Mouse (Mus musculus) gastrocnemius, postnatal 4 days (tissue): Measurements from ENCODE around the gene F8. TPM values are rescaled to one million over a fixed set of nuclear protein-coding genes. Genes with fewer than 3 reads are reported as not detected.
A peak's percentile ranks its signal among the peaks of the same experiment; 100 is the strongest.
"Not testable (repeated sequence)": the region's sequence is repeated elsewhere in the genome, so short reads cannot be mapped to it uniquely, and the experiment has no call there.

ENCODE experiments used
- DNase-seq, 2 experiments: peaks; one replicate each; pipeline ENCODE4 v3.0.0; 2021 to 2022; ENCODE audit warnings: low spot score in 2 of 2, mixed read lengths in 2 of 2
- long read RNA-seq, 2 experiments: library from polyadenylated mRNA; stranded (forward); transcript quantifications; one replicate each; pipeline ENCODE4 v2.0.0; 2021
- total RNA-seq, 2 experiments: library from RNA; stranded (reverse); gene quantifications; 2 replicates each; pipeline ENCODE4 v1.2.3; 2021

The F8 gene
- total RNA-seq = 1 to 10 TPM; 1.1 to 1.2 TPM
- long read RNA-seq, experiment 1 = 0 reads
- long read RNA-seq, experiment 2 = 0 reads

DNA sequence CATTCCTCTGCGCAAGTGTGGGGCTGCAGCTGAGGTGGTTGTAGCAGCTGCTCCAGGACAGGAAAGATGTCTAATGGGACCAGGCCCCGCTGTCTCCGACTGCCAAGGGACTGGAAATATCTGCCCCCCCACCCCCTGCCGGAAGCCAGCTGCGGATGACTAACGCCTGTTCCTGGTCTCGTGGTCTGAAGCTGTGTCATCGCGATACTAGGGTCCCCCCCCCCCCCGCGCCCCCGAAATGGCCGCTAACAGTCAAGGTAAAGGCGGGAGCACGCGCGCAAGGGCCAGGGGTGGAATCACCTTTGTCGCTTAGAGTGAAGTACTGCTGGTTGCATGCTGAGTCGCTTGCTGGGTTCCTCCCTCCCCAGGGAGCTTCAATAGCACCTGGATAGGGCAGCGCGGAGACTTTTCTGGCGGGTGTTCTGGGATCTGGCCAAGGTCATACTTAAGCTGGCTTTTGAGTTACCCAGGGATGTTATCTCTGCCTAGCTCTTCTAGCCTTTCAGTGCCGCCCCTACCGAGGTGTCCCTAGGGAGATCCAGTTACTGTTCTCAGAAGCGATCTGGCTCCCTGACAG lies at the start of gene F8, which contains the start of gene Fundc2:
TSS of gene F8 (minus strand) at position 421 of the 577 bp plus-strand sequence.
TSS of gene Fundc2 (plus strand) at position 205 of the 577 bp plus-strand sequence.
- DNase-seq = peak; percentile 18 to 78

DNA sequence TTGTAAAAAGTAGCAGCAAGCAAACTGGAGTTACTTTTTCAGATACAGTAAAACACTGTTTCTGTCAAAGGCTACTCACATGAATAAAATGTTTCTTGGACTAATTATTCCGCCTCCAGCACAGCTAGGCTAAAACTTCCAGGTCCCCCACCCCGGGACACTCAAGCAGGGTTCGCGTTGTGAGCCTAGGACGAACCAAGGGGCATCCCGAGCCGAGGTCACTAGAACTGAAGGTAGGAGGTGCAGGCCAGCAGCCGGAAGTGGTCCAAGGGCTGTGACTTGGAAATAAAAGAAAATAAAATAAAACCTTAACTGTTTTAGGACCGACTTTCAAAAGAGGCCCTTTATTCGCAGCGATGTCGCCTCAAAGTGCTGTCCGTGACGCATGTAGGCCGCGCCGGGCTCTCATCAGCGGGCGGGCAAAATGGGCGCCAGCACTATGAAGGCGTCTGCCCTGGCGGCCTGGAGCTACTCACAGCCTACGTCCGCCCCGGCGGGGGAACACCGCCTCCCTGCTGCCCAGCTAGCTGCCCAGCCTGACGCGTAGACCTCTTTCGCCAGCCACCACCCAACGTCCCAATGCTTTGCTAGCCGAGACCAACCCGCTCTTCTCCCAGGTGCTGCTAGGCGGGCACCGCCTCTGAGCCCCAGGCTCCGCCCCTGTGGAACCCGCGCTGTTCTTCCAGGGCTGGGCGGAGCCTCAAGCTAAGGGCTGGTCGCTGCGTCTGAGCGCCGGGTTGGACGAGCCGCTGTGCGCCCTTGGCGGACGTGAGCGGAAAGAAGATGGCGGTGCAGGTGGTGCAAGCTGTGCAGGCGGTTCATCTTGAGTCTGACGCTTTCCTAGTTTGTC lies 33.7 kb upstream of the F8 start, which contains the start of the genes Cmc4, Mtcp1 and Brcc3:
TSS of gene Cmc4 (minus strand) at position 649 of the 850 bp plus-strand sequence.
TSS of gene Mtcp1 (minus strand) at position 653 of the 850 bp plus-strand sequence.
TSS of gene Brcc3 (plus strand) at position 693 of the 850 bp plus-strand sequence.
- DNase-seq = peak; percentile 64 to 83

DNA sequence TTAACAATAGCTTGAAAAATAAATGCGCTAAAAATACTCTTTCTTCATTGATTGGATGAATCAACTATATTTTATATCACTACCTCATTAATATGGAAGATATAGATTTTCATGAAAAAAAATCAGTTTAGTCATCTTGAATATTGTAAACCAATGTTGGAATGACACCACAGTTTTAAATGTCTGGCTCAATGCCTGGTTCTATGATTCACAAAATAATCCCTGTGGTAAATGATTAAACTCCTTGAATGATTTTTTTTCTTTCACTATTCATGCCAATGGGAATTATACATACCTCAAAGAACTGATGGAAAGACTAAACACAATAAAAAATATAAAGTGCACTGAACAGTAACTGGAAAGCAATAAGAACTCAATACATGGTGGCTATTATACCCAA lies 27.3 kb upstream of the F8 start:
- DNase-seq = no peak

DNA sequence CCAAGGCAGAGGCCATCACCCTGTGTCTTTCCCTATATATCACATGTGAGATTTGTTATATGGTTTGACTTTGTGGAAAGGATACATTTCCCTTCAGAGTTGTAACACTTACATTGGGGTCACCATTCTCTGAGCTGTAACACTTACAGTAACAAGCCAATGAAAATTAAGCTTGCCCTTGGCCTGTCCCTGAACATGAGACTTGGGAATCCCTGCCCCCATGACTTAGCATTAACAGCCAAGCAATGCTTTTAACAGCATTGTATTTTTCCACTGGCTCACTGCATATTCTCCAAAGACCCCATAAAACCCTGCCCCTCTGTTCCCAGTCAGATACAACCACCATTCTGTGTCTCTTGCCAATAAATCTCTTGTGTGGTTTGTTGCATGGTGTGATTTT lies 20.9 kb upstream of the F8 start:
- no peak for DNase-seq

DNA sequence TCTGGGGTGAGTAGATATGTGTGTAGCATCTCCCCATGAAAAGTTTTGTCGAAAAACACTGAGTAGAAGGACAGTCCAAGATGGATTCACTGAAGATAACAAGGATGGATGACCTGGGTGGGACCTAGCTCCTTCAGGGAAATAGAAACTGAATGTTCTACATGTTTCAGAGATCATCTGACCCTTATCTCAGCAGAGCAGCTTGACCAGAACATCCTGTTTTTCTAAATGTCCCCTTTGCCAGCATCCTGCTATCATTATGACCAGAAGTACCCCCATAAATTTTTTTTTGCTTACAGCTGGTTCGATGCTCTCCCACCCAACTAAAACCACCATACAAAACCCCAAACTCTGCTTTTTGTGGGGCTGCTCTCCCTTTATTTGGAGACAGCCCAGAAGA lies 20.3 kb upstream of the F8 start:
- DNase-seq = no peak

DNA sequence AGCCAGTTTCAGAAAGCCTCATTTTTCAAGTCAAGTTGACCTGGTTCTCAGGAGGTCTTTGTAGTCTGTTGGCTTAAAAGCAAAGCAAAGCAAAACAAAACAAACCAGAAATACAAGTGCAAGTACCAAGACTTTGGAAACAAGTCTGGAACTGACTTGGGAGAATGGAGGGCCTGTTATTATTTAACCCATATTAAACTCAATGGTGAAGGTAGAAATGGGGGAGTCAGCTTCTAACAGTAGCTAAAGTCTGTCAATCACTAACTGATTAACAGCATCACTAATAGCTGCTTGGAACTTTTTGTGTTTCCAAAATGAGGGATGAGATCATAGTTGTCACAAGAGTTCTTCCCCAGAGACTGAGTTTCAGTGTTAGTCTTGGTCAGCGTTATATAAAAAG lies 17.1 kb upstream of the F8 start:
- no peak for DNase-seq

DNA sequence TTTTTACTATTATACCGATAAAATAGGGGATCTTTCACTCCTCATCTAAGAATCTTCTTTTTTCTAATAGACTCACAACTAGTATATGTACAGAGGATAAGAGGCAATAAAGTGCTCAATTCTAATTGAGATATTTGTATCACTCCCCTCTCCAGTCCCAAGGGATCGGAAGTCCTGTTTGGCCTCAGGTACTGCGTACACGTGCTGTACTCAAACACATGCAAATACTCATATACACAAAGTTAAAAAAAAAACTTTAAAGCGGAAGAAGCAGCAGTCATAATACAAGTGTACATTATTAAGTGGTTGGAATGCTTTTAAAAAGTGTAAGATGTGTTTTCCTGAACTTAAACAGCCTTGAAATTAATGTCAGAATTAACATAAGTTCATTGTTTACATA lies 716 bp downstream of the F8 start:
- DNase-seq = no peak

DNA sequence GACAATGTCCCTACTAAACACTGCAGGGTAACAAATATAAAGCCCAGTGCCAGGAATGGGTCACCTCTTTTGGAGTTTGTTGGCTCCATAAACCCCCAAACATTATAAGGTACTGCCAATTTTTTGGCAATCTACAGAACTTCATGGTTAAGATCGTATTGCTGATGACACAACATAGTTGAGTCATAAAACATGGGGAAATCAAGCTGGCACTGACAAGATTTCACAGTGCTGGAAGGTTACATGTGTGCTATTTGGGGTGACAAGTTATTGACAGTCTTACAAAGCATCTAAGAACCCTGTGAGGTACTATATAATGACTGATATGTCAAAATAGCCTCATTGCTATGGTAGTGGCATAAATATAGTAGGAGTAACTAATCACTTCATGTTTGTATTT lies 1.2 kb downstream of the F8 start:
- DNase-seq = no peak

DNA sequence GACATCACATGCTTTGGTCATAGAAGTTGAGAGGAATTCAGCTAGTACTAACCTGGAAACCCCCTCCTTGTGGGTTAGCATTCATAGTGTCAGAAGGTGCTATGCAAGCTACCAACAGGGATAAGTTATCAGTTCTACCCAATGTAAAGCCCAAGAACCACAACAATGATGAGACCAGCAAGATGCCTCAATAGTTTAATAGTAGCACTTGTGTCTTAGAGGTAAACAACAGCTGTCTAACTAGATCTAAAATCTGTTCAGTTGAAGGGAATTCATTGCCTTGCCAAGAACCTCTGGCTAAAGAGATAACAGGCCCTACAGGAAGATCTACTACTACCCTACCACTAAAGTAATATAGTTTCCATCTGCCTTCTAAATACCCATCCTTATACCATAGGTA lies 5.6 kb downstream of the F8 start:
- no peak for DNase-seq

DNA sequence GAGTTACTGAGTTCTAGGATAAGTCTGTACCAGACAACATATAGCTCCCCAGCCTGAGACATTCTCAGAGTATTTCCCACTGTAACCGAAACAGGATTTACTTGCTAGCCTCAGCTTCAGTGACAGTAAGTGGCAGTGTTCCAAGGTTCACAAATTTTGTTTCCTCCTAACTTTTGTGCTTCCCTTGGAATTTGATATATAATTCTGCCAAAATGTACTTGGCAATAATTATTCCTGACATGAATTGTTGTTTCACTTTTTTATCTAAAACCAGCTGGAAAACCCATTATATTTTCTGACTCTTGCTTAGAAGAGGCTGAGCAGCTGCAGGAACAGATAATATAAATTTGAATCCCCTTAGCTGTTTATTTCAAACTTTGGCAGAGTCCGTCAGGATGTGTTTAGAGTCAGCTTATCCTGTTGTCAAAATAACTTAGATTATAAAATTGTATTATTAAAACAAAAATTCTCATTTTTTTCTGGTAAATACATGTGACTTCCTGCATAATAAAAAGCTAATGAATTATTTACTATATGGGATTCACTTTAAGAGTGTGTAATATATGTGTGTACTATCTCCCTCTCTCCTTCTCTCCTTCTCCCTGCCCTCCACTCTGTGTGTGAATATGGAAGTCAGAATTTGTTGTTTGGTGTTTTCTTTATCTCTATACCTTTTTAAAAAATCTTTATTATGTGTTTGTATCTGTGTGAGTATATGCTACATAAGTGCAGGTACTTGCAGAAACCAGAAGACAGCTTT lies 9.6 kb downstream of the F8 start:
- no peak for DNase-seq

DNA sequence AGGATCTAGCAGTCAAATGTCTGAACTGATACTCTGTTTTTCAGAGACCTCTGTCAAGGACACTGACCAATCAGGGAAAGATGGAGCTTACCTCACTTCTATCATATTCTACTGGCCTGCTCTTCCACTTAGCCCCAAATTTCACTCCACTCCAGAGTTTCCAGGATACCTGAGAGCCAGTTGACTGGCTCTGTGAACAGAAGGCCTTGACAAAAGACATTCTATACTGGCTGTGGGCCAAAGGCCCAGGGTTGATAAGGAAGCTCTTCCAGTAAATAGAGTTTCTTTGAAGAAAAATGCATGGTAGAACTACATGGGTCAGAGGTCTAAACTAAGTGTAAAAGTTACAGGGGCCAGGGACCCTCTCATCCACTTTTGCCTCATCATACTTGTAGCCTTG lies 12.2 kb downstream of the F8 start:
- no peak for DNase-seq

DNA sequence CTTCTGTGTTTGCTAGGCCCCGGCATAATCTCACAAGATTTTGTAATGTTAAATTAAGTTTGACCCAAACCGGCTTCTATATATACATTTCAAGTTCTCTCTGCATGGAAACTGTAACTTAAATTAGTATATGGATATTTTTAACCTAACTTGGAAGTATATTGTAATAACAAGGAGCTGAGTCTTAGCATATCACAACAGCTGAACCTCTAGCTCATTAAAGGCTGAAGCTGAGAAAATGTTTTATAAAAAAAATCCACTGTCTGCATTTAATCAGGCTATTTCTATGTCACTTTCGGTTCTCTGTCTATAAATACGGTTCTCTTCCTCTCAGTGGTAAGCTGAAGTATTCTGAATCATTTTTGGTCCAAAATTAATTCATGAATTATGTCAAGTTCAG lies 58.9 kb downstream of the F8 start:
- no peak for DNase-seq

DNA sequence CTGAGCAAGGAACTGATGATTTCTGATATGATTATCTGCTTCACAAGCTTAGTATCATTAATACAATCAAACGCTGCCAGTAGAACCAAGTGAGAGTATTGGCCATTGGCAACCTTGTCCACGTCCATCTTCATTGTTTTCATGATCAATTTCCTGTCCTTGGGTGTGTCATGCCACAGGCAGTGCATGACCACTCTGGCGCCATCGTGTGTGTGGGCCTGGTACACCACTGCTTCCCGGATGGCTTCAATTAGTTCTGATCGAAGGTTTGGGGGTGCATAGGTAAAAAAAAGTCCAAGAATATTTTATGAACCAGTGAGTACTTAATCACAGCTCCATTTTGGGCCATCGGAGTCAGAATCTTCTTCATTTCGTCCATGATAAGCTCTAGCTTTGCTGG lies 110.7 kb downstream of the F8 start:
- DNase-seq = no peak

DNA sequence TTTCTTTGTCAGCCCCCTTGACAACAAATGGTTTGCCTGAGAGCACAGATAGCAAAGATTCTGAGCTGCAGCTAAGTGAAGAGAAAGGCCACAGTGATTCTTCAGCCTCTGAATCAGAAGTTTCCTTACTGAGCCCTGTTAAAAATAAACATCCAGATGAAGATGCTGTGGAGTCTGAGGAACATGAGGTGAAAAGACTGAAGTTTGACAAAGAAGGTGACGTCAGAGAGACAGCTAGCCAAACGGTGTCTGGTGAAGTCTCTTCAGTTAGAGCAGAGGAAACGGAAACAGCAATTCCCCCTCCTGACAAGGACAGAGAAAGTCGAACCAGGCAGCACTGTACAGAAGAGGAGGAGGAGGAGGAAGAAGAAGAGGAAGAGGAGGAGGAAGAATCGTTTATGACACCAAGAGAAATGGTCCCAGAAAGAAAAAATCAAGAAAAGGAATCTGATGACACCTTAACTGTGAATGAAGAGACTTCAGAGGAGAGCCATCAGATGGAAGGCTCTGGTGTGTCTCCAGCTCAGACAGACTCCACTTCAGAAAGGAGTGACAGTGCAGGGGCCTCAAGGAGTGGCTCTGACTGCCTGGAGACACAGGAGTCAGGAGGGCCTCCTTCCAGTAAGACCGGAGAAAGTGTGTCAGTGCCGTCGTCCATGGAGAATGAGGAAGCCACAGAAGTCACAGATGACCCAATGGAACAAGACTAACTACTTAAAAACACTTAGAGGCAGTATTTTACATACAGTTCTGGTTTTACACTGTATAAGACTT lies 148.6 kb downstream of the F8 start:
- not testable (repeated sequence) for DNase-seq

DNA sequence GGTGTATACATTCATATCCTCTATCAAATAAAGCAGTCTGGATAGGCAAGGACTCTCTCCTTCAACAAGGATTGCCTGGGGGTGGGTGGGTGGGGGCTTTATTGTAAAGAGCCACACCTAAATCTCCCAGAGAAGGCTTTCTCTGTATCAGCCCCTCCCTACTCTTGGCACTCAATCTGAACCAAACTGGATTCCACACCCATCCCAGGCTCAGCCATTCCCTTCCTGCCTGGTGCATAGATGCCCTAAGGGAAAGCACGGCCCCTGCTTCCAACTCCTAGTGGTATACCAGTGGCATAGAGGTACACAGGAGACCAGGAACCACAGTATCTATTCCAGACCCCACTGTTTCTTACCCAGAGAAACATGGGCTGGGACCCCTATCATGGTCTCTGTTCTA lies 151.0 kb downstream of the F8 start:
- DNase-seq = no peak

DNA sequence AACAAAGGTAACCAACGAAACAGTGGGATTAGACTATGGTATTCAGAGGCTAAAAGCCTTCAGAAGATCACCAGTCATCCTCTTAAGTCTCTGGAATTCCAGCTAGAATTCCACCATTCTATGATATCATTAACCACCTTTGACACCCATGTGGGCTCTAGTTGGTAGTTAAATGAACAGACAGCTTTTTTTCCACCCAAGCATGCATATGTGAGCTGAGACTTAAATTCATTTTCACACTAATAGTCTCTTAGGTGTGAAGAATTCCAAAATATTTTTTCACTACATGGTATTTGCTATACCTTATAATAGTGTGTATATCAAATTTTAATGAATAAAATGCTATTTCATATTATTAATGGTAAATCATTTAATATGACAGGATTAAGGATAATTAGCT lies 218.7 kb downstream of the F8 start, which contains the start of gene Smim9:
TSS of gene Smim9 (minus strand) at position 101 of the 400 bp plus-strand sequence.
- no peak for DNase-seq

DNA sequence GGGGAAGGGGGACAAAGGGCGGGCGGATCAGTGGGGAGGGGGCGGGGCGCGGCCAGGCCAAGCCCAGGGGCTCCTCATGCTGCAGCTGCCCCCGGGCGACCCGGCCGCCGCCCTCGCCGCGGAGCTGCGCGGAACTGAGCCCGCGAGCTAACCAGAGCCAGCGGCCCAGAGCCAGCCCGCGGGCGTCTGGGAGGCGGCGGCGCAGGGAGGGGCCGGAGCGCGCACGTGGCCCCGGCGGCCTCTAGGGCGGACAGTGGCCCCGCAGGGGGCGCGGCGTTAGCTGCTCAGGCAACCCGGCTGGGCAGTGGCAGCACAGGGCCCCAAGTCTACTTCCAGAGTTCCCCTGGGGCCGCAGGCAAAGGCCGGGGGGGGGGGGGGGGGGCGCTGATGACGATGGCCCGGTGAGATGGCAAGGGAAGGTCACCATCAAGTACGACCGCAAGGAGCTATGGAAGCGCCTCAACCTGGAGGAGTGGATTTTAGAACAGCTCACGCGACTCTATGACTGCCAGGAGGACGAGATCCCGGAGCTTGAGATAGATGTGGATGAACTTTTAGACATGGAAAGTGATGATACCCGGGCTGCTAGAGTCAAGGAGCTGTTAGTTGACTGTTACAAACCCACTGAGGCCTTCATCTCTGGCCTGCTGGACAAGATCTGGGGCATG lies 226.7 kb downstream of the F8 start:
- peak; percentile 24 to 38 for DNase-seq

DNA sequence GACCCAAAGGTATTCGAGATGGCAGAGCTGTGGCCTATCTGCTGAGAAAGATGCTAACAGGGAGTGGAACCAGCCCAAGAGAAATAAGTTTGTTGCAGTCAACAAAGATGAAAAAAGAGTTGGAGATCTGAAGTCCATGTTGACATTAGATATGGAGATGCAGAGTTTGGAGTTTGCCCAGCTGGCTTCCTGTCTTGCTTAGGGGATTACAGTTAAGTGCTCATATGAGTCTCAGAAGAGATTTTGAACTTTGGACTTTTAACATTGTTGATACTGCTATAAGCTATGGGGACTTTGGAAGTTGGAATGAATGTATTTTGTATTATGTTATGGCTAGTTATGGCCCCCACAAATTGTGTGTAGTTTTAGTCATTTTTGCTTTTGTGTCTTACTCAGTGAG lies 230.2 kb downstream of the F8 start:
- no peak for DNase-seq

DNA sequence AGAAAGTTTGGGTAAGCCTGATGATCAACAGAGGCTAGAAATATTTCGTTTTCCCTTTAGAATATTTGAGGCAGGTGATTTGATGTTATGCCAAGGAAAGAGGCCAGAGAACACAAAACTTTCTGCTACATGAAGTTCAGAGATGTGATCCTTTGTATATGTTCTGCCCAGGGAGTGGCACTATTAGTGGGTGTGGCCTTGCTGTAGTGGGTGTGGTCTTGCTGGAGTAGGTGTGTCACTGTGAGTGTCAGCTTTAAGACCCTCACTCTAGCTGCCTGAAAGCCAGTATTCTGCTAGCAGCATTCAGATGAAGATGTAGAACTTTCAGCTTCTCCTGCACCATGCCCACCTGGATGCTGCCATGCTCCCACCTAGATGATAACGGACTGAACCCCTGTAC lies 232.1 kb downstream of the F8 start:
- no peak for DNase-seq

DNA sequence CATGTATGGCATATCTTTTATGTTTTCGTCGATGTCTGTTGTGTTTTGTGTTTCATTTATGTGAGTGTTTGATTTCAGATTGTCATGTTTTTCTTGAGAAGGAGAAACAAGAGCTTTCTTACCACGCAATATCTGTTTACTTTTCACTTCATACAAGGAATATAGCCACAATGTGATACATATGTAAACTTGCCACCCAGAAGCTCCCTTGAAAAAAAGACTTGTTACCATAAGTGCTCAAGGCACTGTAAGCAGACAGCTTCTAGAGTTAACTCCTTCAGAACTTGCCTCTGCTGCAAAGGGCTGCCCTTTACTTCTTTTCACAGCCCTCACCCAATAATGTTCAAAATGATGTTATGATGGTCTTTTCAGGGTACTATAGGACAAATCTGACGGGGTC lies 234.0 kb downstream of the F8 start:
- DNase-seq = no peak
